In the genomic region with DNA sequence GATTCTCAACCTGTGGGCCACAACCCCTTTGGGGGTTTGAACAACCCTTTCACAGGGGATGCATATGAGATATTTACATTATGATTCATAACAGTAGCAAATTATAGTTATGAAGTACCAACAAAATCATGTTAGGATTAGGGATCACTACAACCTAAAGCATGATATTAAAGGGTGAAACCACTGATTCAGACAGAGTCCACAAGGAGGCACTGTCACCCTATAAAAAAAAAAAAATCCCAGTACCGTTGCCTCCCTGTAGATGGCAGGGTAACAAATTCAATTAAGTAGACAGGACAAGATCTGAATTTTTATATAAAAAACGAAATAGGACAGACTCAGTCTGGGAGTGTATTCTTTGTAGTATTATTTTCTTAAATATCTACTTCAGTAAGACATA, we compare ENCODE assay signal across 8 mouse cellular contexts. TPM values are rescaled to one million over a fixed set of nuclear protein-coding genes. Genes with fewer than 3 reads are reported as not detected.
DNase-seq lines count a peak whose midpoint lies in the region; ATAC-seq lines count a peak whose summit lies in the region.

No protein-coding gene starts in this region.

- WGBS in forebrain, embryonic 13.5 days, result 6% methylated on average over 2 of the region's 2 CpGs
- WGBS in kidney, embryonic 14.5 days, result 9% methylated on average over 2 of the region's 2 CpGs
- WGBS in midbrain, embryonic 13.5 days, result 5% methylated on average over 2 of the region's 2 CpGs

- H3K9ac ChIP-seq in forebrain, embryonic 13.5 days, result no peak overlapping the region
- H3K9ac ChIP-seq in kidney, embryonic 14.5 days (ENCODE audit: low read depth, low read length), result no peak overlapping the region
- H3K9ac ChIP-seq in midbrain, embryonic 13.5 days (replicated peaks), result no peak overlapping the region

- DNase-seq in adrenal gland, postnatal 10 days, result peak; percentile 38
- DNase-seq in adrenal gland, adult 18-20 months (ENCODE audit: low spot score in 2 of 2), result no peak
- peak; percentile 33 for DNase-seq in 3134 (ENCODE audit: extremely low read depth, insufficient read length, low spot score)
- DNase-seq in brain, adult 2 months (ENCODE audit: low read depth, low spot score), result peak; percentile 81
- DNase-seq in ovary, postnatal 36 days (ENCODE audit: low spot score), result no peak

- peaks cover 18% of the 10 kb centered on the region; the same call in 1 of the 2 replicates for H3K36me3 ChIP-seq in forebrain, embryonic 13.5 days (ENCODE audit: poor library complexity, severe bottlenecking)
- no peaks in the 10 kb centered on the region for H3K36me3 ChIP-seq in kidney, embryonic 14.5 days (ENCODE audit: control insufficient read depth, insufficient read depth, low read length)
- H3K36me3 ChIP-seq in midbrain, embryonic 13.5 days, result peaks cover 45% of the 10 kb centered on the region

- no peak overlapping the region for H3K4me2 ChIP-seq in forebrain, embryonic 13.5 days
- H3K4me2 ChIP-seq in kidney, embryonic 14.5 days (replicated peaks; ENCODE audit: low read depth, low read length), result no peak overlapping the region
- no peak overlapping the region for H3K4me2 ChIP-seq in midbrain, embryonic 13.5 days (replicated peaks)

- no peak overlapping the region for H3K27ac ChIP-seq in forebrain, embryonic 13.5 days
- H3K27ac ChIP-seq in kidney, embryonic 14.5 days (ENCODE audit: low read depth, low read length), result no peak overlapping the region
- H3K27ac ChIP-seq in midbrain, embryonic 13.5 days, result no peak overlapping the region

- H3K9me3 ChIP-seq in forebrain, embryonic 13.5 days (replicated peaks), result no peaks in the 10 kb centered on the region
- H3K9me3 ChIP-seq in kidney, embryonic 14.5 days (ENCODE audit: control insufficient read depth, low read length), result no peaks in the 10 kb centered on the region
- no peaks in the 10 kb centered on the region for H3K9me3 ChIP-seq in midbrain, embryonic 13.5 days

- no peaks in the 10 kb centered on the region for H3K27me3 ChIP-seq in forebrain, embryonic 13.5 days
- H3K27me3 ChIP-seq in kidney, embryonic 14.5 days (ENCODE audit: control insufficient read depth, insufficient read depth, low read length), result no peaks in the 10 kb centered on the region
- H3K27me3 ChIP-seq in midbrain, embryonic 13.5 days, result no peaks in the 10 kb centered on the region

- no peak overlapping the region for H3K4me3 ChIP-seq in forebrain, embryonic 13.5 days
- H3K4me3 ChIP-seq in kidney, embryonic 14.5 days (ENCODE audit: low read length), result no peak overlapping the region
- no peak overlapping the region for H3K4me3 ChIP-seq in midbrain, embryonic 13.5 days (replicated peaks)

- ATAC-seq in forebrain, embryonic 13.5 days, result peak; percentile 55
- peak; percentile 52; the same call in 1 of the 2 replicates for ATAC-seq in kidney, embryonic 14.5 days (ENCODE audit: low FRiP score, low TSS enrichment)
- ATAC-seq in midbrain, embryonic 13.5 days, result peak; percentile 44

- H3K4me1 ChIP-seq in forebrain, embryonic 13.5 days, result 0 out of 2 replicates have a peak, but pooled peaks cover 4% of the 10 kb centered on the region
- no peaks in the 10 kb centered on the region for H3K4me1 ChIP-seq in kidney, embryonic 14.5 days (ENCODE audit: control insufficient read depth, insufficient read depth, low read length)
- H3K4me1 ChIP-seq in midbrain, embryonic 13.5 days (replicated peaks), result 0 out of 2 replicates have a peak, but pooled peaks cover 3% of the 10 kb centered on the region

RNA-seq across cellular contexts. Expression of gene Hbp1, which starts 17.2 kb away (rescaled TPM):
- 100 to 1,000 TPM; 106 to 116 TPM for total RNA-seq in adrenal gland, postnatal 10 days (2021)
- total RNA-seq in adrenal gland, adult 18-20 months (2021), result 10 to 100 TPM; 51.5 to 73.9 TPM
- polyA plus RNA-seq in forebrain, embryonic 13.5 days (2015; fragmentation: Nextera tagmentation; extraction: Ambion mirVana), result 85.8 and 86.8 TPM in 2 replicates
- polyA plus RNA-seq in kidney, embryonic 14.5 days (2014; fragmentation: Nextera tagmentation; extraction: Ambion mirVana), result 121 and 128 TPM in 2 replicates
- 70.4 and 78.0 TPM in 2 replicates for polyA plus RNA-seq in midbrain, embryonic 13.5 days (2015; fragmentation: Nextera tagmentation; extraction: Ambion mirVana)

Comparison
In these comparisons a context has a peak if more than half of its experiments do, and no peak if none do; other contexts are left out.
1. DNase-seq: peak in adrenal gland, postnatal 10 days (single experiment), 3134 (single experiment) and brain, adult 2 months (single experiment); none in adrenal gland, adult 18-20 months (0 of 2) and ovary, postnatal 36 days (single experiment).
2. Peak in every context shown above with its lines, with median percentiles within 50 percentile points of each other: ATAC-seq.